Mouse (Mus musculus): Measurements from ENCODE around the gene 4930562C15Rik. TPM values are rescaled to one million over a fixed set of nuclear protein-coding genes. Genes with fewer than 3 reads are reported as not detected.

4930562C15Rik gene
- polyA plus RNA-seq, 1 experiment from 2014 or later: 0.24 TPM

DNA sequence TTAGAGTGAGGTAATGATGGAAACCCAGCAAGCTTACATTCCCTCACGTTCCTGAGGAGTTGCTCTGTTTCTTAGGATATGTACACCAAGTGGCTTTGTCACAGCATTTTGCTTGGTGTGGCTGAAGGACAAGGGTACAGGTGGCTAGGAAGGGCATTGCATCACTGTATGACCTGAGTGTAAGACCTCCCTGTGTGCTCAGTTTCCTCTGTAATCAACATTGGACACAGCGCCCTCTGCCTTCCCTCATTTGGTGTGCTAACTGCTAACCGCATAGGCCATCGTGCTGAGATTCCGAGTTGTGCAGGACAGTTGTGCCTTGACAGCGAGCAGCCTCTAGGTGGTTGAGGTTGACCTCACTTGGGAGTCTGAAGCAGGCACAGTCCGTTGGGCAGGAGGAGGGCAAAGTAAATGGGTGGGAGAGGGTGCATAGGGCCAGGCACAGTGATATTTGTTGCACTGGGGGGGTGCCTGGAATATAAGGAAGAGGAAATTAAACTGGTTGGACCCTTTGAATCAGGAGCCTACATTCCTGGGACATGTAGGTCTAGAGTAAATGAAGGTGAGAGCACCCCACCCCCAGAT is 62.0 kb downstream of the 4930562C15Rik start:
- Histone ChIP-seq H3K9me3 (no peaks in the 10 kb centered on the region), H3K9ac (no peak overlapping the region), H3K4me1 (no peaks in the 10 kb centered on the region; the same call in 1 of the 2 replicates), H3K4me3 (no peak overlapping the region), H3K27me3 (no peaks in the 10 kb centered on the region), H3K4me2 (no peak overlapping the region), H3K36me3 (0 out of 2 replicates have a peak, but pooled peaks cover 7% of the 10 kb centered on the region), H3K27ac (no peak overlapping the region)
- no peak for ATAC-seq (ENCODE audit: insufficient number of reproducible peaks, low FRiP score, low TSS enrichment, low read depth)
- 61% methylated on average over 7 of the region's 7 CpGs for WGBS

GRCm38 (mm10) chr16:4898881-4899280 is 63.7 kb downstream of the 4930562C15Rik start:
- Histone ChIP-seq H3K9ac (no peak overlapping the region), H3K27me3 (no peaks in the 10 kb centered on the region), H3K4me3 (no peak overlapping the region), H3K27ac (no peak overlapping the region), H3K4me2 (no peak overlapping the region), H3K9me3 (no peaks in the 10 kb centered on the region), H3K4me1 (no peaks in the 10 kb centered on the region; the same call in 1 of the 2 replicates), H3K36me3 (0 out of 2 replicates have a peak, but pooled peaks cover 5% of the 10 kb centered on the region)
- WGBS: 87% methylated on average over 6 of the region's 6 CpGs
- no peak for ATAC-seq (ENCODE audit: insufficient number of reproducible peaks, low FRiP score, low TSS enrichment, low read depth)

DNA sequence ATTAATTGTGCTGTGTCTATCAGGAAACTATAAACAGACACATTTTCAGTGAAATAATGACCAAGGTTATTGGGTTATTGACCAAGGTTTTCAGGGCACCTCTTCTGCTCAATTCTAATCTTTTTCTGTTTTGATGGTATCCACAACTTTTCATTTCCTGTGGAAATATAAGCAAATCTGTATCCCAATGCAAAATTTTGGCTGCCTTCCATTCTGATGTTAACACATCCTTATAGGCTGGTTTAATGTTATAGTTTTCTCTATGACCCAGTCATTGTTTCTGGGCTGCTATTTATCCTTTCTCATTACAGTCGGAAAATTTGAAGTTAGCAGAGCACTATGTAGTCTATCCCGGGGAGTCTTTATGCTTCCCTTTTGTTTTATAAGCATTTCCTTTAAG is 64.5 kb downstream of the 4930562C15Rik start:
- H3K4me2 ChIP-seq: no peak overlapping the region
- H3K27me3 ChIP-seq: no peaks in the 10 kb centered on the region
- H3K4me3 ChIP-seq: no peak overlapping the region
- no peak overlapping the region for H3K27ac ChIP-seq
- H3K9ac ChIP-seq: no peak overlapping the region
- 60% methylated on average over 2 of the region's 2 CpGs for WGBS
- no peak for ATAC-seq (ENCODE audit: insufficient number of reproducible peaks, low FRiP score, low TSS enrichment, low read depth)
- 0 out of 2 replicates have a peak, but pooled peaks cover 1% of the 10 kb centered on the region for H3K36me3 ChIP-seq
- H3K4me1 ChIP-seq: no peaks in the 10 kb centered on the region; the same call in 1 of the 2 replicates
- no peaks in the 10 kb centered on the region for H3K9me3 ChIP-seq

DNA sequence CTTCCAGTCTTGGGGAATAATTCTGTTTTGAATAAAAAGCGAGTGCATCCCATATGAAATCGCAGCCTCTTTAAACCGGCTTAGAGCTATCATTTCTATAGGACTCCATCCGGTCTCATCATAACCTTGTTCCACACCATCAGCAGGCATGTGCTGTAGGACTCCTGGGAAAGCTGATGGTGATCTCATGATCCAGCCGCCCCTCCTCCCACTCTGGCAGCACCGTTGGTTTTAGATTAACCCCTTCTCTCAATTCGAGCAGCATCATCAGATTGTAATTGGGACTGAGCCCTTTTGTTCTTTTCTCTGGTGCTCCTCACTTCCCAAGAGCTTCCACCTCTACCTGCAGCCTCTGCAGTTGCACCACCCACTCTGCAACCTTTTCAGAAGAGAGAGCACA is 66.0 kb downstream of the 4930562C15Rik start:
- Histone ChIP-seq H3K27ac (no peak overlapping the region), H3K4me2 (no peak overlapping the region), H3K27me3 (no peaks in the 10 kb centered on the region), H3K4me1 (peaks cover 3% of the 10 kb centered on the region), H3K9ac (no peak overlapping the region), H3K9me3 (no peaks in the 10 kb centered on the region), H3K36me3 (no peaks in the 10 kb centered on the region), H3K4me3 (no peak overlapping the region)
- 65% methylated on average over 7 of the region's 7 CpGs for WGBS
- ATAC-seq (ENCODE audit: insufficient number of reproducible peaks, low FRiP score, low TSS enrichment, low read depth): no peak

GRCm38 (mm10) chr16:4902390-4902789 is 67.2 kb downstream of the 4930562C15Rik start:
- H3K36me3 ChIP-seq: no peaks in the 10 kb centered on the region; the same call in 1 of the 2 replicates
- no peaks in the 10 kb centered on the region for H3K27me3 ChIP-seq
- no peaks in the 10 kb centered on the region for H3K9me3 ChIP-seq
- H3K27ac ChIP-seq: no peak overlapping the region
- no peak for ATAC-seq (ENCODE audit: insufficient number of reproducible peaks, low FRiP score, low TSS enrichment, low read depth)
- no peak overlapping the region for H3K9ac ChIP-seq
- H3K4me2 ChIP-seq: no peak overlapping the region
- H3K4me1 ChIP-seq: peaks cover 3% of the 10 kb centered on the region
- no peak overlapping the region for H3K4me3 ChIP-seq
- 78% methylated on average over 2 of the region's 2 CpGs for WGBS

DNA sequence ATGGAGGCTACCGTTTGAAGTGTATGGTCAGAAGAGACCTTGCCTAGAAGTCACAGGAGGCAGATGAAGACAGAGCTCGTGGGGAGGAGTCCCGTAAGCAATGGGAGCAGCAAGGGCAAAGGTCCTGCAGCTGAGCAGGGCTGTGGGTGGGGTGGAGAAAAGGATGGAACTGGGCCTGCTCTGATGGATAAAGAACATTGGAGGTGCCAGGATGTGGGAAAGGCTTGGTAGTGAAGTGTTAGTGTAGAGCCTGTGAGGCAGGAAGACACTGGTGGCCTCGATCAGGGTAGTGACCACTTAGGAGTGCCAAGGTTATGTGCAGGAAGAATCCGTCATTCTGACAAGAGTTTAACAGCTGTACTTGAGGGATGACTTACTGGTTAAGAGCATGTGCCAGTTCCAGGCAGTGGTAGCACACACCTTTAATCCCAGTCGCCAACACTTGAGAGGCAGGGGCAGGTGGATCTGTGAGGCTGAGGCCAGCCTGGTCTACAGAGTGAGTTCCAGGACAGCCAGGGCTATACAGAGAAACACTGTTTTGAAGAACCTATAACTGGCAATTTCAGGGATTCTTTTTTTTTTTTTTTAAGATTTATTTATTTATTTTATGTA is 68.4 kb downstream of the 4930562C15Rik start:
- no peak for ATAC-seq (ENCODE audit: insufficient number of reproducible peaks, low FRiP score, low TSS enrichment, low read depth)
- Histone ChIP-seq H3K9ac (no peak overlapping the region), H3K4me2 (no peak overlapping the region), H3K36me3 (peaks cover 7% of the 10 kb centered on the region), H3K4me1 (peaks cover 5% of the 10 kb centered on the region), H3K4me3 (no peak overlapping the region), H3K27ac (no peak overlapping the region), H3K9me3 (no peaks in the 10 kb centered on the region), H3K27me3 (no peaks in the 10 kb centered on the region)
- WGBS: 78% methylated on average over 6 of the region's 6 CpGs

GRCm38 (mm10) chr16:4904878-4905277 is 69.7 kb downstream of the 4930562C15Rik start:
- WGBS: 83% methylated on average over 3 of the region's 3 CpGs
- Histone ChIP-seq H3K9me3 (no peaks in the 10 kb centered on the region), H3K9ac (no peak overlapping the region), H3K4me2 (no peak overlapping the region), H3K4me1 (peaks cover 5% of the 10 kb centered on the region), H3K27ac (0 out of 2 replicates have a peak overlapping the region, but pooled peaks have one; percentile 1), H3K4me3 (no peak overlapping the region), H3K36me3 (peaks cover 20% of the 10 kb centered on the region), H3K27me3 (no peaks in the 10 kb centered on the region)
- no peak for ATAC-seq (ENCODE audit: insufficient number of reproducible peaks, low FRiP score, low TSS enrichment, low read depth)

GRCm38 (mm10) chr16:4905591-4905990 is 70.4 kb downstream of the 4930562C15Rik start:
- Histone ChIP-seq H3K36me3 (peaks cover 27% of the 10 kb centered on the region), H3K27me3 (no peaks in the 10 kb centered on the region), H3K4me2 (no peak overlapping the region), H3K27ac (no peak overlapping the region), H3K9ac (no peak overlapping the region), H3K4me1 (peaks cover 5% of the 10 kb centered on the region), H3K9me3 (no peaks in the 10 kb centered on the region), H3K4me3 (no peak overlapping the region)
- no peak for ATAC-seq (ENCODE audit: insufficient number of reproducible peaks, low FRiP score, low TSS enrichment, low read depth)
- 25% methylated on average over 1 of the region's 1 CpGs for whole genome bisulfite sequencing

- Histone ChIP-seq H3K9ac (no peak overlapping the region), H3K4me3 (no peak overlapping the region), H3K4me2 (no peak overlapping the region), H3K4me1 (peaks cover 5% of the 10 kb centered on the region), H3K36me3 (peaks cover 37% of the 10 kb centered on the region), H3K27me3 (no peaks in the 10 kb centered on the region), H3K9me3 (no peaks in the 10 kb centered on the region), H3K27ac (no peak overlapping the region)
- no peak for ATAC-seq (ENCODE audit: insufficient number of reproducible peaks, low FRiP score, low TSS enrichment, low read depth)
These were observed 71.3 kb downstream of the 4930562C15Rik start for GRCm38 (mm10) chr16:4906559-4906958.

GRCm38 (mm10) chr16:4907386-4907785 is 72.2 kb downstream of the 4930562C15Rik start:
- 80% methylated on average over 2 of the region's 2 CpGs for WGBS
- Histone ChIP-seq H3K4me2 (no peak overlapping the region), H3K27ac (no peak overlapping the region), H3K9me3 (no peaks in the 10 kb centered on the region), H3K9ac (no peak overlapping the region), H3K36me3 (peaks cover 44% of the 10 kb centered on the region), H3K4me1 (peaks cover 5% of the 10 kb centered on the region), H3K4me3 (no peak overlapping the region), H3K27me3 (no peaks in the 10 kb centered on the region)
- no peak for ATAC-seq (ENCODE audit: insufficient number of reproducible peaks, low FRiP score, low TSS enrichment, low read depth)

- WGBS: 54% methylated on average over 4 of the region's 5 CpGs
- H3K27me3 ChIP-seq: no peaks in the 10 kb centered on the region
- H3K4me2 ChIP-seq: no peak overlapping the region
- peaks cover 5% of the 10 kb centered on the region for H3K4me1 ChIP-seq
- ATAC-seq (ENCODE audit: insufficient number of reproducible peaks, low FRiP score, low TSS enrichment, low read depth): no peak
- H3K4me3 ChIP-seq: no peak overlapping the region
- no peak overlapping the region for H3K9ac ChIP-seq
- peaks cover 49% of the 10 kb centered on the region for H3K36me3 ChIP-seq
- no peaks in the 10 kb centered on the region for H3K9me3 ChIP-seq
- no peak overlapping the region for H3K27ac ChIP-seq
These were observed 72.8 kb downstream of the 4930562C15Rik start for GRCm38 (mm10) chr16:4907972-4908371.

DNA sequence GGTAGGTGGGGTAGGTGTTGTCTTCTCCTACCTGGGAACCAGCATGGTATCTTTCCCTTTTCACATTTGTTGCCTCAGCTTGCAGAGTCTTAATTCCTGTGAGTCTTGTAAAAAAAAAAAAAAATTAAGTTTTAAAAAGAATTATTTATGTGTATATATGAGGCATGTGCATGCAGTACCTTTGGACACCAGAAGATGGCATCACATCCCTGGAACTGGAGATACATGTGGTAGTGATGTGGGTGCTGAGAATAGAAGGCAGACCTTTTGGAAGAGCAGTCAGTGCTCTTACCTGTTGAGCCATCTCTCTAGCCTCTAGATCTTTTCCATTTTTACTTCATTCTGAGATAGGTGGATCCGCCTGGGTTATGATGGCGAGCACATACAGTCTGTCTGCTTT is 74.5 kb downstream of the 4930562C15Rik start:
- ATAC-seq (ENCODE audit: insufficient number of reproducible peaks, low FRiP score, low TSS enrichment, low read depth): no peak
- Histone ChIP-seq H3K4me1 (peaks cover 13% of the 10 kb centered on the region), H3K27me3 (no peaks in the 10 kb centered on the region), H3K27ac (no peak overlapping the region), H3K36me3 (peaks cover 62% of the 10 kb centered on the region), H3K9ac (no peak overlapping the region), H3K4me2 (no peak overlapping the region), H3K9me3 (no peaks in the 10 kb centered on the region), H3K4me3 (no peak overlapping the region)
- WGBS: 95% methylated on average over 2 of the region's 2 CpGs
